Mouse (Mus musculus) thymus, adult 2 months (tissue): ENCODE measurements around the gene Proca1.

Source experiments
- CTCF ChIP-seq: fragments of 200-500 bp; IDR thresholded peaks from 2 replicates; pipeline ENCODE4 v1.5.1; 2012; ENCODE audit warnings: mild to moderate bottlenecking, control low read depth, low read length, moderate library complexity, borderline replicate concordance; ENCODE audit not compliant: control insufficient read depth, poor library complexity, insufficient read depth; ENCODE audit errors: extremely low read depth
- POLR2A ChIP-seq: fragments of 200-500 bp; IDR thresholded peaks from 2 replicates; pipeline ENCODE4 v1.6.1; 2012; ENCODE audit warnings: mild to moderate bottlenecking, low read length, control low read depth, moderate library complexity; ENCODE audit not compliant: control insufficient read depth, poor library complexity, insufficient read depth; ENCODE audit errors: extremely low read depth

DNA sequence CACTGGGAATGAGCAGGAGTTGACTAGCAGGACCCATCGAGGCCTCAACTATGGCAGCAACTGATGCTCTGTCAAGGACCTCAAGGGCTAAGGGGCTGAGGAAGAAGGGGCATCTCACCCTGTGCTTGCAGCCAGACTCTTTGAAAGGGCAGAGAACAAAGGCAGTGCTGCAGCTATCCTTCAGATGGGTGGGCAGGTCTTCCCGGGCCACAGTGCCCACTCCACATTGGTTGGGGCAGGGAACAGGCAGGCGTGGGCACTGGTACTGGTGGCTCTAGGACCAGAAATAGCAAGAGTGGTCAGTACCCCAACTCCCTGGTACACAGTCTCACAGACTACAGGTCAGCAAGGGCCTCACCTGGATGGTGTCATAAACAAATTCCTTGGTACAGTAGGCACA is 32.5 kb upstream of the Proca1 start:
- TF ChIP-seq CTCF (no peak), POLR2A (no peak)
